Mouse (Mus musculus): ENCODE data around the gene Srebf2.

- TF ChIP-seq CTCF (IDR thresholded peaks at IDR 0.05; ENCODE audit: low read depth, low read length): no peak
- no peak for TF ChIP-seq EP300 (IDR thresholded peaks at IDR 0.05; ENCODE audit: insufficient read depth, low read depth, low read length)
- no peak for TF ChIP-seq POLR2A (IDR thresholded peaks at IDR 0.05; ENCODE audit: insufficient read depth, low read length)
These were observed 56.8 kb downstream of the Srebf2 start for GRCm38 (mm10) chr15:82203611-82204351.

Data from ES-Bruce4 (cell line).